In the genomic region with DNA sequence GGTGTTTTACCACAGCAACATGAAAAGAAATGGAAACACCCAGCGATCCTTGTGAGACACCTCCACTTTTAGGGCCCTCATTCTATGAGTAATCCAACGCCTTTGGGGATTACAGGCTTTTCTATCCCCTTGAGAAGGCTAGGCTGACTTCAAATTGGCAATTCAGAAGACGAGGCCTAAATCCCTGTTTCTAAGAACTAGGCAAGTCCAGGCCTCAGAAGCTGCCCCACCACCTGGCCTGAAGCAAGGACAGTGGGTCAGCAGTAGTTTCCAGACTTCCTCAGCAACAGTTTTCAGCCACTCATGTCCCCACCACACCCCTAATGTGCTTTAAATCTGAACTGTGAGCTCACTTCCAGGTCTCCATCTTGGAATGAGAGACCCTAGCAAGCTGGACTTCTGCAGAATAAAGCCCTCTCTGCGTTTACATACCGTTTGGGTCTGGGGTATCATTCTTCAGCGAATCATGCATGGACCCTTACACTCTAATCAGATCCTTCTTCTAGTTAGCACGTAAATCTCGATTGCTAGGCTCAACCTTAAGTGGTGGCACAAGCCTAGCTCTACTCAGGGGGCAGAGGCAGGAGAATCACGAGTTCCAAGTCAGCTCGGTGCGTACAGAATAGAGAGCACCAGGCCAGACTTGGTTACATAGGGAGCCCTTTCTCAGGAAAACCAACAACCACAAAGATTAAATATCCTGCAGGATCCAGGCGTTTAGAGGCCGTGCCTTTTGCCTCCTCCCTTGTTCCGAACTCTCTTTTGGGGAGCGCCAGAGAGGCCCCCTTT, we compare ENCODE assay signal across 8 mouse cellular contexts. TPM values are rescaled to one million over a fixed set of nuclear protein-coding genes. Genes with fewer than 3 reads are reported as not detected.
DNase-seq lines count a peak whose midpoint lies in the region; ATAC-seq and TF ChIP-seq lines count a peak whose summit lies in the region.

No protein-coding gene starts in this region.

- DNase-seq in left cerebral cortex, adult 2 months (ENCODE audit: extremely low spot score in 1 of 2, low spot score in 2 of 2) = no peak
- no peak for DNase-seq in left cerebral cortex, postnatal 25 days (ENCODE audit: low spot score in 2 of 2)
- peak; percentile 8 for DNase-seq in T-cell, adult 2 months (ENCODE audit: low spot score)
- DNase-seq in embryonic facial prominence, embryonic 14.5 days (ENCODE audit: low spot score) = peak; percentile 15
- no peak for DNase-seq in testis, postnatal 10 days (ENCODE audit: low spot score)
- DNase-seq in adrenal gland, postnatal 10 days = no peak

- peak overlapping the region; percentile 91 for H3K4me3 ChIP-seq in left cerebral cortex, adult 2 months
- peak overlapping the region; percentile 100 for H3K4me3 ChIP-seq in embryonic facial prominence, embryonic 14.5 days (ENCODE audit: low read depth, low read length)
- peak overlapping the region; percentile 99 for H3K4me3 ChIP-seq in limb, embryonic 12.5 days (replicated peaks)
- H3K4me3 ChIP-seq in olfactory bulb, adult 2 months (ENCODE audit: insufficient read depth, low read depth, low read length) = peak overlapping the region; percentile 96

- no peak for TF ChIP-seq CTCF in left cerebral cortex, adult 2 months (IDR thresholded peaks at IDR 0.05)
- TF ChIP-seq CTCF in olfactory bulb, adult 2 months (IDR thresholded peaks at IDR 0.05; ENCODE audit: insufficient read depth, low read depth, low read length) = no peak

- H3K4me2 ChIP-seq in embryonic facial prominence, embryonic 14.5 days (ENCODE audit: low read depth, low read length) = peak overlapping the region; percentile 61
- H3K4me2 ChIP-seq in limb, embryonic 12.5 days = peak overlapping the region; percentile 63

- no peak; the same call in 1 of the 2 replicates for ATAC-seq in embryonic facial prominence, embryonic 14.5 days (ENCODE audit: low read depth)
- peak; percentile 6; the same call in 1 of the 2 replicates for ATAC-seq in limb, embryonic 12.5 days (ENCODE audit: insufficient number of reproducible peaks, insufficient read depth, low FRiP score, low TSS enrichment, low read depth)

- H3K36me3 ChIP-seq in embryonic facial prominence, embryonic 14.5 days (ENCODE audit: control insufficient read depth, insufficient read depth, low read length) = no peaks in the 10 kb centered on the region
- peaks cover under 1% of the 10 kb centered on the region; the same call in 1 of the 2 replicates for H3K36me3 ChIP-seq in limb, embryonic 12.5 days

- 30% methylated on average over 15 of the region's 15 CpGs for WGBS in embryonic facial prominence, embryonic 14.5 days
- 33% methylated on average over 15 of the region's 15 CpGs for WGBS in limb, embryonic 12.5 days
- WGBS in olfactory bulb, adult 2 months = 30% methylated on average over 15 of the region's 15 CpGs

- no peaks in the 10 kb centered on the region for H3K9me3 ChIP-seq in embryonic facial prominence, embryonic 14.5 days (ENCODE audit: control insufficient read depth, low read length)
- H3K9me3 ChIP-seq in limb, embryonic 12.5 days = no peaks in the 10 kb centered on the region

- peak overlapping the region; percentile 98 for H3K9ac ChIP-seq in embryonic facial prominence, embryonic 14.5 days (ENCODE audit: low read depth, low read length)
- peak overlapping the region; percentile 97 for H3K9ac ChIP-seq in limb, embryonic 12.5 days (replicated peaks)

- no peaks in the 10 kb centered on the region for H3K27me3 ChIP-seq in embryonic facial prominence, embryonic 14.5 days (replicated peaks; ENCODE audit: control insufficient read depth, insufficient read depth, low read length)
- H3K27me3 ChIP-seq in limb, embryonic 12.5 days = no peaks in the 10 kb centered on the region

- H3K4me1 ChIP-seq in embryonic facial prominence, embryonic 14.5 days (ENCODE audit: control insufficient read depth, insufficient read depth, low read length) = peaks cover 11% of the 10 kb centered on the region
- peaks cover 15% of the 10 kb centered on the region for H3K4me1 ChIP-seq in limb, embryonic 12.5 days (replicated peaks)
- no peaks in the 10 kb centered on the region for H3K4me1 ChIP-seq in olfactory bulb, adult 2 months (ENCODE audit: control insufficient read depth, insufficient read depth, low read length)

- intact Hi-C loops in left cerebral cortex, adult 2 months (cut with DNase I) = loop anchor here (1.0 kb wide), 1 partner anchor 13 kb away; a partner anchor contains a TSS
- intact Hi-C loops in left cerebral cortex, postnatal 25 days (cut with DNase I) = loop anchor here (1.0 kb wide), 1 partner anchor 12 kb away; no protein-coding TSS in a partner anchor

- TF ChIP-seq POLR2A in olfactory bulb, adult 2 months (IDR thresholded peaks at IDR 0.05; ENCODE audit: insufficient read depth, low read depth, low read length) = no peak

- peak overlapping the region; percentile 92 for H3K27ac ChIP-seq in left cerebral cortex, adult 2 months
- peak overlapping the region; percentile 98 for H3K27ac ChIP-seq in embryonic facial prominence, embryonic 14.5 days (replicated peaks; ENCODE audit: low read depth, low read length)
- peak overlapping the region; percentile 99 for H3K27ac ChIP-seq in limb, embryonic 12.5 days
- peak overlapping the region; percentile 56; the same call in 1 of the 2 replicates for H3K27ac ChIP-seq in olfactory bulb, adult 2 months (ENCODE audit: insufficient read depth, low read depth, low read length)

RNA-seq across cellular contexts. Expression of a gene that starts 1.0 kb away (rescaled TPM):
- total RNA-seq in left cerebral cortex, adult 2 months (2021) = 100 to 1,000 TPM; 196 to 198 TPM
- total RNA-seq in left cerebral cortex, postnatal 25 days (2021) = 100 to 1,000 TPM; 184 to 202 TPM
- 282 and 286 TPM in 2 replicates for polyA plus RNA-seq in embryonic facial prominence, embryonic 14.5 days (2014; fragmentation: Nextera tagmentation; extraction: Ambion mirVana)
- polyA plus RNA-seq in limb, embryonic 12.5 days (2016; fragmentation: Nextera tagmentation; extraction: Ambion mirVana) = 326 and 351 TPM in 2 replicates
- polyA plus RNA-seq in olfactory bulb, adult 2 months (2012; ENCODE audit: insufficient read depth, insufficient read length, low replicate concordance, missing spikeins) = not detected in 2 replicates
- 100 to 1,000 TPM; 114 to 116 TPM for total RNA-seq in adrenal gland, postnatal 10 days (2021)

RNA-seq across cellular contexts. Expression of a gene that starts 12.2 kb away (rescaled TPM):
- total RNA-seq in left cerebral cortex, adult 2 months (2021) = 10 to 100 TPM; 69.0 to 71.2 TPM
- total RNA-seq in left cerebral cortex, postnatal 25 days (2021) = 10 to 100 TPM; 67.1 to 72.1 TPM
- 301 and 321 TPM in 2 replicates for polyA plus RNA-seq in embryonic facial prominence, embryonic 14.5 days (2014; fragmentation: Nextera tagmentation; extraction: Ambion mirVana)
- 324 and 333 TPM in 2 replicates for polyA plus RNA-seq in limb, embryonic 12.5 days (2016; fragmentation: Nextera tagmentation; extraction: Ambion mirVana)
- polyA plus RNA-seq in olfactory bulb, adult 2 months (2012; ENCODE audit: insufficient read depth, insufficient read length, low replicate concordance, missing spikeins) = not detected in 2 replicates
- 100 to 1,000 TPM; 174 to 198 TPM for total RNA-seq in adrenal gland, postnatal 10 days (2021)

RNA-seq across cellular contexts. Expression of a gene that starts 50.0 kb away (rescaled TPM):
- 100 to 1,000 TPM; 140 to 147 TPM for total RNA-seq in left cerebral cortex, adult 2 months (2021)
- total RNA-seq in left cerebral cortex, postnatal 25 days (2021) = 100 to 1,000 TPM; 146 to 170 TPM
- 106 and 107 TPM in 2 replicates for polyA plus RNA-seq in embryonic facial prominence, embryonic 14.5 days (2014; fragmentation: Nextera tagmentation; extraction: Ambion mirVana)
- 111 and 120 TPM in 2 replicates for polyA plus RNA-seq in limb, embryonic 12.5 days (2016; fragmentation: Nextera tagmentation; extraction: Ambion mirVana)
- polyA plus RNA-seq in olfactory bulb, adult 2 months (2012; ENCODE audit: insufficient read depth, insufficient read length, low replicate concordance, missing spikeins) = not detected in 2 replicates
- 100 to 1,000 TPM; 106 to 108 TPM for total RNA-seq in adrenal gland, postnatal 10 days (2021)

Comparison
In these comparisons a context has a peak if more than half of its experiments do, and no peak if none do; other contexts are left out.
1. DNase-seq: peak in T-cell, adult 2 months (single experiment) and embryonic facial prominence, embryonic 14.5 days (single experiment); none in left cerebral cortex, adult 2 months (0 of 2), left cerebral cortex, postnatal 25 days (0 of 2), testis, postnatal 10 days (single experiment) and adrenal gland, postnatal 10 days (single experiment).
2. Peak in every context shown above with its lines, with median percentiles within 50 percentile points of each other: H3K27ac ChIP-seq and H3K4me3 ChIP-seq.